Mouse (Mus musculus): ENCODE measurements around the gene Eapp. TPM values are rescaled to one million over a fixed set of nuclear protein-coding genes. Genes with fewer than 3 reads are reported as not detected.
"Not testable (repeated sequence)": the region's sequence is repeated elsewhere in the genome, so short reads cannot be mapped to it uniquely, and the experiment has no call there.

The Eapp gene
- 57.8 and 60.9 TPM in 2 replicates for polyA plus RNA-seq (2015; fragmentation: Nextera tagmentation; extraction: Ambion mirVana)

GRCm38 (mm10) chr12:54695511-54696241 is at the start of gene Eapp:
Eapp (minus strand) TSS chr12:54695897.
- peak; percentile 92 for ATAC-seq
- Histone ChIP-seq H3K27me3 (replicated peaks; ENCODE audit: control insufficient read depth, insufficient read depth, low read length) (no peaks in the 10 kb centered on the region), H3K27ac (ENCODE audit: low read length) (peak within 1 kb of the TSS; percentile 97), H3K9me3 (ENCODE audit: control insufficient read depth, low read length) (no peaks in the 10 kb centered on the region), H3K36me3 (ENCODE audit: control insufficient read depth, insufficient read depth, low read length) (no peaks in the 10 kb centered on the region), H3K4me1 (ENCODE audit: control insufficient read depth, insufficient read depth, low read length) (peaks cover 7% of the 10 kb centered on the region), H3K9ac (ENCODE audit: low read depth, low read length) (peak within 1 kb of the TSS; percentile 93), H3K4me2 (ENCODE audit: low read depth, low read length) (peak within 1 kb of the TSS; percentile 67), H3K4me3 (ENCODE audit: low read length) (peak within 1 kb of the TSS; percentile 89)
- WGBS = under 1% methylated on average over 57 of the region's 57 CpGs

- not testable (repeated sequence) for H3K27ac ChIP-seq (ENCODE audit: low read length); H3K4me3 ChIP-seq (ENCODE audit: low read length); H3K4me1 ChIP-seq (ENCODE audit: control insufficient read depth, insufficient read depth, low read length); H3K9ac ChIP-seq (ENCODE audit: low read depth, low read length); H3K9me3 ChIP-seq (ENCODE audit: control insufficient read depth, low read length); H3K27me3 ChIP-seq (replicated peaks; ENCODE audit: control insufficient read depth, insufficient read depth, low read length); H3K36me3 ChIP-seq (ENCODE audit: control insufficient read depth, insufficient read depth, low read length); H3K4me2 ChIP-seq (ENCODE audit: low read depth, low read length)
- WGBS = 2% methylated on average over 8 of the region's 33 CpGs
- ATAC-seq = peak; percentile 51
These were observed 43.1 kb upstream of the Eapp start for GRCm38 (mm10) chr12:54738661-54739243.

- WGBS = no CpG with 5 or more reads among the region's 21 CpGs
- not testable (repeated sequence) for H3K9ac ChIP-seq (ENCODE audit: low read depth, low read length); H3K27me3 ChIP-seq (replicated peaks; ENCODE audit: control insufficient read depth, insufficient read depth, low read length); H3K4me3 ChIP-seq (ENCODE audit: low read length); H3K36me3 ChIP-seq (ENCODE audit: control insufficient read depth, insufficient read depth, low read length); H3K27ac ChIP-seq (ENCODE audit: low read length); H3K9me3 ChIP-seq (ENCODE audit: control insufficient read depth, low read length); H3K4me1 ChIP-seq (ENCODE audit: control insufficient read depth, insufficient read depth, low read length); H3K4me2 ChIP-seq (ENCODE audit: low read depth, low read length)
- ATAC-seq = peak; percentile 87
These were observed 42.4 kb upstream of the Eapp start for GRCm38 (mm10) chr12:54737891-54738660.

- not testable (repeated sequence) for H3K36me3 ChIP-seq (ENCODE audit: control insufficient read depth, insufficient read depth, low read length); H3K27ac ChIP-seq (ENCODE audit: low read length); H3K4me2 ChIP-seq (ENCODE audit: low read depth, low read length); H3K9me3 ChIP-seq (ENCODE audit: control insufficient read depth, low read length); H3K4me3 ChIP-seq (ENCODE audit: low read length); H3K4me1 ChIP-seq (ENCODE audit: control insufficient read depth, insufficient read depth, low read length); H3K27me3 ChIP-seq (replicated peaks; ENCODE audit: control insufficient read depth, insufficient read depth, low read length); H3K9ac ChIP-seq (ENCODE audit: low read depth, low read length)
- WGBS = 0% methylated on average over 8 of the region's 49 CpGs
- ATAC-seq = peak; percentile 67
These were observed 38.8 kb upstream of the Eapp start for GRCm38 (mm10) chr12:54734307-54735131.

GRCm38 (mm10) chr12:54729140-54730059 is 33.7 kb upstream of the Eapp start:
- not testable (repeated sequence) for H3K36me3 ChIP-seq (ENCODE audit: control insufficient read depth, insufficient read depth, low read length); H3K4me2 ChIP-seq (ENCODE audit: low read depth, low read length); H3K4me3 ChIP-seq (ENCODE audit: low read length); H3K9ac ChIP-seq (ENCODE audit: low read depth, low read length); H3K9me3 ChIP-seq (ENCODE audit: control insufficient read depth, low read length); H3K4me1 ChIP-seq (ENCODE audit: control insufficient read depth, insufficient read depth, low read length); H3K27ac ChIP-seq (ENCODE audit: low read length); H3K27me3 ChIP-seq (replicated peaks; ENCODE audit: control insufficient read depth, insufficient read depth, low read length)
- no CpG with 5 or more reads among the region's 56 CpGs for WGBS
- peak; percentile 94 for ATAC-seq

GRCm38 (mm10) chr12:54718871-54719786 is 23.4 kb upstream of the Eapp start:
- not testable (repeated sequence) for H3K4me1 ChIP-seq (ENCODE audit: control insufficient read depth, insufficient read depth, low read length); H3K4me2 ChIP-seq (ENCODE audit: low read depth, low read length); H3K9me3 ChIP-seq (ENCODE audit: control insufficient read depth, low read length); H3K27me3 ChIP-seq (replicated peaks; ENCODE audit: control insufficient read depth, insufficient read depth, low read length); H3K9ac ChIP-seq (ENCODE audit: low read depth, low read length); H3K4me3 ChIP-seq (ENCODE audit: low read length); H3K36me3 ChIP-seq (ENCODE audit: control insufficient read depth, insufficient read depth, low read length); H3K27ac ChIP-seq (ENCODE audit: low read length)
- peak; percentile 94 for ATAC-seq
- WGBS = no CpG with 5 or more reads among the region's 56 CpGs

- not testable (repeated sequence) for H3K36me3 ChIP-seq (ENCODE audit: control insufficient read depth, insufficient read depth, low read length); H3K9ac ChIP-seq (ENCODE audit: low read depth, low read length); H3K4me2 ChIP-seq (ENCODE audit: low read depth, low read length); H3K27me3 ChIP-seq (replicated peaks; ENCODE audit: control insufficient read depth, insufficient read depth, low read length); H3K27ac ChIP-seq (ENCODE audit: low read length); ATAC-seq; H3K4me1 ChIP-seq (ENCODE audit: control insufficient read depth, insufficient read depth, low read length); H3K9me3 ChIP-seq (ENCODE audit: control insufficient read depth, low read length); H3K4me3 ChIP-seq (ENCODE audit: low read length)
- WGBS = 70% methylated on average over 6 of the region's 11 CpGs
These were observed 21.8 kb upstream of the Eapp start for GRCm38 (mm10) chr12:54717516-54717915.

Data from intestine, embryonic 16.5 days (tissue).